ENCODE assay signal across 8 mouse cellular contexts in genomic region chr5:105648648-105649287, GRCm38 (mm10). TPM values are rescaled to one million over a fixed set of nuclear protein-coding genes. Genes with fewer than 3 reads are reported as not detected.
DNase-seq lines count a peak whose midpoint lies in the region; ATAC-seq and TF ChIP-seq lines count a peak whose summit lies in the region.
"Had no signal": no experiment of that assay in that cellular context is flagged by ENCODE, and none has a peak within 500 bp of the region (broad histone marks: within the 10 kb centered on the region; RNA-seq: fewer than 3 reads in every experiment).

No protein-coding gene starts in this region.

- H3K27me3 ChIP-seq in heart, postnatal 0 days (ENCODE audit: control insufficient read depth, insufficient read depth, low read length), result no peaks in the 10 kb centered on the region

- no peaks in the 10 kb centered on the region for H3K9me3 ChIP-seq in heart, postnatal 0 days (replicated peaks; ENCODE audit: control insufficient read depth, low read length)

- ATAC-seq in heart, postnatal 0 days (ENCODE audit: insufficient read depth, low read depth), result peak; percentile 24; the same call in 1 of the 2 replicates

- DNase-seq in left cerebral cortex, adult 2 months (ENCODE audit: extremely low spot score in 1 of 2, low spot score in 2 of 2), result no peak
- no peak for DNase-seq in left cerebral cortex, adult 11 months (ENCODE audit: low spot score)
- DNase-seq in adrenal gland, postnatal 36 days, result peak; percentile 29 to 41
- DNase-seq in heart, postnatal 0 days (ENCODE audit: low spot score), result peak; percentile 48
- peak; percentile 65 for DNase-seq in liver
- peak; percentile 49 for DNase-seq in skeletal muscle tissue, adult 2 months (ENCODE audit: low read depth, low spot score)
- DNase-seq in urinary bladder, postnatal 10 days (ENCODE audit: low spot score), result no peak

- no peak overlapping the region for H3K4me3 ChIP-seq in left cerebral cortex, adult 2 months
- H3K4me3 ChIP-seq in heart, postnatal 0 days (ENCODE audit: low read depth, low read length), result no peak overlapping the region
- H3K4me3 ChIP-seq: erythroblast, embryonic 14.5 days had no signal

- peak overlapping the region; percentile 5; the same call in 1 of the 2 replicates for H3K4me2 ChIP-seq in heart, postnatal 0 days (ENCODE audit: low read depth, low read length)

- intact Hi-C loops in left cerebral cortex, adult 2 months (cut with DNase I), result no loop called here

- no peak overlapping the region; the same call in 1 of the 2 replicates for H3K9ac ChIP-seq in heart, postnatal 0 days (replicated peaks; ENCODE audit: low read depth, low read length)

- WGBS in heart, postnatal 0 days, result 28% methylated on average over 7 of the region's 7 CpGs

- H3K27ac ChIP-seq in left cerebral cortex, adult 2 months, result peak overlapping the region; percentile 16; the same call in 1 of the 2 replicates
- peak overlapping the region; percentile 91 for H3K27ac ChIP-seq in heart, postnatal 0 days (ENCODE audit: low read depth)

- no peak for TF ChIP-seq EP300 in heart, postnatal 0 days (IDR thresholded peaks at IDR 0.05; ENCODE audit: low read depth)

- no peaks in the 10 kb centered on the region for H3K36me3 ChIP-seq in heart, postnatal 0 days (replicated peaks; ENCODE audit: control insufficient read depth, insufficient read depth, low read length)

- peak; percentile 6; the same call in 1 of the 2 replicates for TF ChIP-seq CTCF in left cerebral cortex, adult 2 months (IDR thresholded peaks at IDR 0.05)
- peak; percentile 26; the same call in 1 of the 2 replicates for TF ChIP-seq CTCF in heart, postnatal 0 days (IDR thresholded peaks at IDR 0.05; ENCODE audit: low read depth)

- H3K4me1 ChIP-seq in heart, postnatal 0 days (ENCODE audit: control insufficient read depth, insufficient read depth), result peaks cover 6% of the 10 kb centered on the region

RNA-seq across cellular contexts. Expression of gene Lrrc8d, which starts 51.0 kb away (rescaled TPM):
- total RNA-seq in left cerebral cortex, adult 2 months (2021), result 10 to 100 TPM; 35.6 to 39.0 TPM
- total RNA-seq in adrenal gland, postnatal 36 days (2021), result 100 to 1,000 TPM in 1 of 2 experiments, 10 to 100 TPM in 1; 97.8 to 115 TPM
- total RNA-seq in heart, postnatal 0 days (2014; rRNA removed; ENCODE audit: low replicate concordance), result 5.5 and 8.8 TPM in 2 replicates
- 8.5 and 10.0 TPM in 2 replicates for polyA plus RNA-seq in heart, postnatal 0 days (2015; fragmentation: Nextera tagmentation; extraction: Ambion mirVana)

Comparison
In these comparisons a context has a peak if more than half of its experiments do, and no peak if none do; other contexts are left out.
1. DNase-seq: peak in adrenal gland, postnatal 36 days (2 of 2), heart, postnatal 0 days (single experiment), liver (single experiment) and skeletal muscle tissue, adult 2 months (single experiment); none in left cerebral cortex, adult 2 months (0 of 2), left cerebral cortex, adult 11 months (single experiment) and urinary bladder, postnatal 10 days (single experiment).